Comparison of ENCODE assay signal across 20 mouse cellular contexts in genomic region chr5:34202006-34202405, GRCm38 (mm10). TPM values are rescaled to one million over a fixed set of nuclear protein-coding genes. Genes with fewer than 3 reads are reported as not detected.
DNase-seq lines count a peak whose midpoint lies in the region; ATAC-seq and TF ChIP-seq lines count a peak whose summit lies in the region.
"Had no signal": no experiment of that assay in that cellular context is flagged by ENCODE, and none has a peak within 500 bp of the region (broad histone marks: within the 10 kb centered on the region; RNA-seq: fewer than 3 reads in every experiment).

No protein-coding gene starts in this region.

- no peak overlapping the region for H3K4me3 ChIP-seq in kidney, adult 2 months (ENCODE audit: insufficient read depth, low read depth, low read length)
- no peak overlapping the region for H3K4me3 ChIP-seq in lung, embryonic 14.5 days (ENCODE audit: low read depth, low read length)
- H3K4me3 ChIP-seq: embryonic facial prominence, embryonic 12.5 days; embryonic facial prominence, embryonic 15.5 days; gastrocnemius, adult 2 months; heart, embryonic 15.5 days had no signal

- H3K9ac ChIP-seq in lung, embryonic 14.5 days: no peak overlapping the region
- H3K9ac ChIP-seq: embryonic facial prominence, embryonic 12.5 days; embryonic facial prominence, embryonic 15.5 days; forebrain, postnatal 0 days; heart, embryonic 15.5 days; hindbrain, embryonic 14.5 days had no signal

- ATAC-seq in cerebellum, adult (ENCODE audit: insufficient number of reproducible peaks, low FRiP score, low TSS enrichment): no peak
- ATAC-seq in lung, embryonic 14.5 days (ENCODE audit: insufficient read depth): no peak
- ATAC-seq: forebrain, embryonic 14.5 days; hindbrain, postnatal 0 days; inflammation-experienced regulatory T-cells, adult 6 months had no signal

- peak; percentile 45 for DNase-seq in cerebellum, adult 9-10 months
- DNase-seq in kidney, adult 2 months: peak; percentile 41
- DNase-seq in kidney, adult 18-20 months: no peak
- peak; percentile 70 for DNase-seq in lung, embryonic 14.5 days
- DNase-seq in lung, adult 18-20 months: no peak
- DNase-seq: cerebellum, adult 11 months; cerebellum, adult 2 months; forebrain, postnatal 0 days; heart, adult 11 months had no signal

- TF ChIP-seq POLR2A in kidney, adult 2 months (IDR thresholded peaks at IDR 0.05; ENCODE audit: low read depth, low read length): no peak

- no peak for TF ChIP-seq CTCF in kidney, adult 2 months (conservative IDR thresholded peaks at IDR 0.05; ENCODE audit: insufficient read depth, insufficient read length, low read depth, low read length)
- TF ChIP-seq CTCF in lung, embryonic 14.5 days (IDR thresholded peaks at IDR 0.05; ENCODE audit: low read depth): no peak

- H3K36me3 ChIP-seq in kidney, adult 2 months (ENCODE audit: control insufficient read depth, insufficient read depth, low read length): no peaks in the 10 kb centered on the region
- no peaks in the 10 kb centered on the region for H3K36me3 ChIP-seq in lung, embryonic 14.5 days (ENCODE audit: insufficient read depth)
- H3K36me3 ChIP-seq: embryonic facial prominence, embryonic 12.5 days; embryonic facial prominence, embryonic 15.5 days; heart, embryonic 15.5 days had no signal

- WGBS in kidney, adult 2 months: 48% methylated on average over 4 of the region's 4 CpGs
- WGBS in lung, embryonic 14.5 days: 36% methylated on average over 4 of the region's 4 CpGs

- H3K27me3 ChIP-seq in kidney, adult 2 months (replicated peaks; ENCODE audit: control insufficient read depth, insufficient read depth, low read length): no peaks in the 10 kb centered on the region
- H3K27me3 ChIP-seq in lung, embryonic 14.5 days (ENCODE audit: insufficient read depth, low read length): no peaks in the 10 kb centered on the region
- H3K27me3 ChIP-seq: embryonic facial prominence, embryonic 12.5 days; embryonic facial prominence, embryonic 15.5 days; heart, embryonic 15.5 days; Patski had no signal

- no peaks in the 10 kb centered on the region for H3K9me3 ChIP-seq in lung, embryonic 14.5 days (ENCODE audit: low read depth, low read length)
- H3K9me3 ChIP-seq: embryonic facial prominence, embryonic 12.5 days; embryonic facial prominence, embryonic 15.5 days; heart, embryonic 15.5 days had no signal

- H3K27ac ChIP-seq in kidney, adult 2 months (ENCODE audit: insufficient read depth, low read depth, low read length): no peak overlapping the region
- no peak overlapping the region for H3K27ac ChIP-seq in lung, embryonic 14.5 days (ENCODE audit: low read depth)
- H3K27ac ChIP-seq: embryonic facial prominence, embryonic 12.5 days; embryonic facial prominence, embryonic 15.5 days; gastrocnemius, adult 2 months; heart, embryonic 15.5 days; hindbrain, embryonic 14.5 days; hindbrain, postnatal 0 days had no signal

- 0 out of 2 replicates have a peak, but pooled peaks cover 4% of the 10 kb centered on the region for H3K4me1 ChIP-seq in kidney, adult 2 months (ENCODE audit: control insufficient read depth, insufficient read depth, low read length)
- H3K4me1 ChIP-seq in lung, embryonic 14.5 days (ENCODE audit: insufficient read depth): 0 out of 2 replicates have a peak, but pooled peaks cover 3% of the 10 kb centered on the region
- H3K4me1 ChIP-seq: embryonic facial prominence, embryonic 15.5 days had no signal

- no peak overlapping the region for H3K4me2 ChIP-seq in lung, embryonic 14.5 days
- H3K4me2 ChIP-seq: embryonic facial prominence, embryonic 12.5 days; embryonic facial prominence, embryonic 15.5 days; heart, embryonic 11.5 days; heart, embryonic 15.5 days; hindbrain, embryonic 14.5 days had no signal

RNA-seq across cellular contexts. Expression of gene Mxd4, which starts 14.5 kb away (rescaled TPM):
- 143 and 164 TPM in 2 replicates for polyA plus RNA-seq in kidney, adult 2 months (2012; rRNA removed)
- 47.6 and 50.8 TPM in 2 replicates for polyA plus RNA-seq in lung, embryonic 14.5 days (2014; fragmentation: Nextera tagmentation; extraction: Ambion mirVana)

RNA-seq across cellular contexts. Expression of gene Haus3, which starts 32.7 kb away (rescaled TPM):
- 0.34 and 0.64 TPM in 2 replicates for polyA plus RNA-seq in kidney, adult 2 months (2012; rRNA removed)
- polyA plus RNA-seq in lung, embryonic 14.5 days (2014; fragmentation: Nextera tagmentation; extraction: Ambion mirVana): 44.0 and 46.8 TPM in 2 replicates

RNA-seq across cellular contexts. Expression of gene Poln, which starts 32.8 kb away (rescaled TPM):
- polyA plus RNA-seq in kidney, adult 2 months (2012; rRNA removed): 1.3 and 1.8 TPM in 2 replicates
- polyA plus RNA-seq in lung, embryonic 14.5 days (2014; fragmentation: Nextera tagmentation; extraction: Ambion mirVana): 1.2 and 1.4 TPM in 2 replicates

Comparison
In these comparisons a context has a peak if more than half of its experiments do, and no peak if none do; other contexts are left out.
1. DNase-seq: peak in cerebellum, adult 9-10 months (single experiment), kidney, adult 2 months (single experiment) and lung, embryonic 14.5 days (single experiment); none in kidney, adult 18-20 months (single experiment) and lung, adult 18-20 months (0 of 2).
2. RNA of gene Haus3, which starts 32.7 kb away (polyA plus RNA-seq): 44.0 to 46.8 TPM in lung, embryonic 14.5 days; 0.34 to 0.64 TPM in kidney, adult 2 months; every median in the first group is over 10 times any median in the second.